Mouse (Mus musculus) embryonic facial prominence, embryonic 14.5 days (tissue): Measurements from ENCODE around the gene Mgat2. TPM values are rescaled to one million over a fixed set of nuclear protein-coding genes. Genes with fewer than 3 reads are reported as not detected.

Source experiments
- ATAC-seq: fragments of 200-750 bp; cut with Nextera tagmentation; 2 replicates; pipeline ENCODE4 v1.8.0; 2017; ENCODE audit warnings: low read depth, moderate number of reproducible peaks, moderate TSS enrichment
- DNase-seq: peaks from one replicate; pipeline ENCODE4 v3.0.0-alpha.2; 2015; ENCODE audit warnings: low spot score
- H3K27ac ChIP-seq: fragments of 300-500 bp; sonication (generic); replicated peaks from 2 replicates; pipeline ENCODE4 v1.5.1; 2014; ENCODE audit warnings: low read depth, mild to moderate bottlenecking, low read length, moderate library complexity
- H3K27me3 ChIP-seq: fragments of 300-500 bp; sonication (generic); replicated peaks from 2 replicates; pipeline ENCODE4 v1.6.1; 2014; ENCODE audit warnings: low read length; ENCODE audit not compliant: control insufficient read depth, insufficient read depth
- H3K36me3 ChIP-seq: fragments of 300-500 bp; sonication (generic); 2 replicates; pipeline ENCODE4 v1.6.1; 2014; ENCODE audit warnings: low read length, mixed read lengths; ENCODE audit not compliant: control insufficient read depth, insufficient read depth
- H3K4me1 ChIP-seq: fragments of 300-500 bp; sonication (generic); 2 replicates; pipeline ENCODE4 v1.6.1; 2014; ENCODE audit warnings: antibody characterized with exemption, low read length; ENCODE audit not compliant: control insufficient read depth, insufficient read depth
- H3K4me2 ChIP-seq: fragments of 300-500 bp; sonication (generic); 2 replicates; pipeline ENCODE4 v1.6.1; 2014; ENCODE audit warnings: low read depth, mild to moderate bottlenecking, low read length, moderate library complexity, mixed read lengths
- H3K4me3 ChIP-seq: fragments of 300-500 bp; sonication (generic); 2 replicates; pipeline ENCODE4 v1.5.1; 2014; ENCODE audit warnings: low read depth, mild to moderate bottlenecking, low read length
- H3K9ac ChIP-seq: fragments of 300-500 bp; sonication (generic); 2 replicates; pipeline ENCODE4 v1.6.1; 2014; ENCODE audit warnings: low read depth, mild to moderate bottlenecking, low read length, moderate library complexity, mixed read lengths
- H3K9me3 ChIP-seq: fragments of 300-500 bp; sonication (generic); 2 replicates; pipeline ENCODE4 v1.6.1; 2016; ENCODE audit warnings: low read length; ENCODE audit not compliant: control insufficient read depth
- WGBS: fragments of 180-500 bp; shearing (Covaris S2); extraction: QIAGEN DNeasy Blood & Tissue Kit; methylation state at CpG from one replicate; pipeline ENCODE4 v1.1.7; 2014; 5-methylcytosine and 5-hydroxymethylcytosine counted together
- polyA plus RNA-seq: library from polyadenylated mRNA; unstranded; fragments of >200 nt; fragmentation: Nextera tagmentation; extraction: Ambion mirVana; gene quantifications from 2 replicates; pipeline ENCODE4 v1.2.1, GENCODE M21; 2014

Gene Mgat2
- polyA plus RNA-seq, 1 experiment from 2014 or later = 66.1 TPM

- ATAC-seq (no peak), DNase-seq (no peak)
- 91% methylated on average over 7 of the region's 7 CpGs for WGBS
Observed at GRCm38 (mm10) chr12:69214393-69214792, 30.4 kb downstream of the Mgat2 start.

DNA sequence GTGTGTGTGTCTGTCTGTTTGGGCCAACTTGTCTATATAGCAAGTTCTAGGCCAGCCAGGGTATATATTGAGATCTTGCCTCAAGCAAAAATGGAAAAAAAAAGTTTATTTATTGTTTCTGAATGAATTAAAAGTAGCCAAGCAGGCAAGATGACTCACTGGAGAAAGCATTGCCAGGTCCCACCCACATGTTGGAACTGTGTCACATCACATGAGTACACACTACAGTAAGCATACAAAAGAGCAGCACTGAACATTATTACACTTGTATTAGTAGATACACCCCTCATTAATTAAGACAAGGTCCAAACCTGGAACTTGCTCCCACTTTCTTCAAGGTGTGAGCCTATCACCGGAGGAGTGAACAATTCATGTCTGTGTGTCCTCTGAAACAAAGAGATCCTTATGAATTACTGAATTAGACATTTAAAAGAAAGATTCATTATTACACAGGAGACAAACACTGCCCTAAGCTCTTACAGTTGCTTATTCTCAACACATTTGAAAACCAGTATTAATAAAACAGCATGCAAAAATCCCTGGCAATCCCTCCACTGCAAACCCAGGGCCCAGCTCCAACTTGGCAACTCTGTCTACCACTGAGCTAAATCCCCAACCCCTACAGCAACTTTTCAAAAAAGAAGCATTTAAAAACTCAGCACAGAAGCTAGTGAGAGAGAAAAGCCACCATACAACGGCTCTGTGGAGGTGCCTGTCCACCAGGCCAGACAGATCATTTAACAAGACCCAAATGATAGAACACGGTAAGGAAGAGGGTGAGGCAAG, 31.2 kb downstream of the Mgat2 start:
- ATAC-seq = no peak
- H3K36me3 ChIP-seq = peaks cover 78% of the 10 kb centered on the region
- no peak overlapping the region for H3K4me2 ChIP-seq
- H3K27ac ChIP-seq = no peak overlapping the region
- no peaks in the 10 kb centered on the region for H3K9me3 ChIP-seq
- no peak overlapping the region for H3K4me3 ChIP-seq
- no peak for DNase-seq
- no peaks in the 10 kb centered on the region for H3K4me1 ChIP-seq
- 69% methylated on average over 3 of the region's 3 CpGs for WGBS
- H3K9ac ChIP-seq = no peak overlapping the region
- no peaks in the 10 kb centered on the region for H3K27me3 ChIP-seq

More at GRCm38 (mm10) chr12:69214393-69214792, 30.4 kb downstream of the Mgat2 start:
- H3K9ac ChIP-seq = no peak overlapping the region
- H3K36me3 ChIP-seq = peaks cover 83% of the 10 kb centered on the region
- no peaks in the 10 kb centered on the region for H3K4me1 ChIP-seq
- no peak overlapping the region for H3K27ac ChIP-seq
- no peaks in the 10 kb centered on the region for H3K9me3 ChIP-seq
- H3K27me3 ChIP-seq = no peaks in the 10 kb centered on the region
- no peak overlapping the region for H3K4me2 ChIP-seq
- H3K4me3 ChIP-seq = no peak overlapping the region

DNA sequence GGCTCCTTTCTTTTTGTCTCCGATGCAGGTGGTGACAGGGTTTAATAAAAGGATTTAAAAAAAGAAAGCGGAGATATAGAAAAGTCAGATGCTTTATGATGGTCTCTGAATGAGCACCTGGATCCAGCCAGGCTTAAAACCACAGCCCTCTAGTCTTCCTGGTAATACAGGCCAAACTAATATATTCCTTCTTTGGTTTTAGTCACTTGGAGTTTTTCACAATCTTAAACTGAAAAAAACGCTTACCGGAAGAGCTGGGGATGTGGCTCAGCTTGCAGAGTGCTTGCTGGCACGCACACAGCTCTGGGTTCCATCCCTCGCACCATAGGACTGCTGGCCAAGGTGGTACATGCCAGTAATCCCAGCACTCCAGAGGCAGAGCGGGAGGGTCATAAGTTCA, 32.6 kb downstream of the Mgat2 start:
- Histone ChIP-seq H3K9ac (no peak overlapping the region), H3K4me3 (no peak overlapping the region), H3K36me3 (peaks cover 77% of the 10 kb centered on the region), H3K4me1 (no peaks in the 10 kb centered on the region), H3K27ac (no peak overlapping the region), H3K27me3 (no peaks in the 10 kb centered on the region), H3K9me3 (no peaks in the 10 kb centered on the region), H3K4me2 (no peak overlapping the region)
- ATAC-seq (no peak), DNase-seq (no peak)
- WGBS = 91% methylated on average over 7 of the region's 7 CpGs

- WGBS = 92% methylated on average over 16 of the region's 19 CpGs
- H3K9me3 ChIP-seq = no peaks in the 10 kb centered on the region
- no peak overlapping the region for H3K4me2 ChIP-seq
- DNase-seq (no peak), ATAC-seq (no peak)
- H3K4me1 ChIP-seq = no peaks in the 10 kb centered on the region
- no peak overlapping the region for H3K9ac ChIP-seq
- H3K36me3 ChIP-seq = peaks cover 47% of the 10 kb centered on the region; the same call in 1 of the 2 replicates
- H3K27me3 ChIP-seq = no peaks in the 10 kb centered on the region
- no peak overlapping the region for H3K27ac ChIP-seq
- H3K4me3 ChIP-seq = no peak overlapping the region
Observed at GRCm38 (mm10) chr12:69220613-69221277, 36.8 kb downstream of the Mgat2 start.

- ATAC-seq (peak; percentile 96), DNase-seq (peak; percentile 93)
- Histone ChIP-seq H3K36me3 (peaks cover 5% of the 10 kb centered on the region; the same call in 1 of the 2 replicates), H3K4me2 (peak within 1 kb of the TSS; percentile 55), H3K9me3 (no peaks in the 10 kb centered on the region), H3K27me3 (no peaks in the 10 kb centered on the region), H3K4me1 (no peaks in the 10 kb centered on the region), H3K9ac (peak within 1 kb of the TSS; percentile 70), H3K4me3 (peak within 1 kb of the TSS; percentile 71), H3K27ac (peak within 1 kb of the TSS; percentile 89)
- WGBS = under 1% methylated on average over 32 of the region's 37 CpGs
Observed at GRCm38 (mm10) chr12:69227776-69228466, 44.0 kb downstream of the Mgat2 start, which contains the start of gene Pole2. Gene Pole2 (minus strand): TSS chr12:69228195.

DNA sequence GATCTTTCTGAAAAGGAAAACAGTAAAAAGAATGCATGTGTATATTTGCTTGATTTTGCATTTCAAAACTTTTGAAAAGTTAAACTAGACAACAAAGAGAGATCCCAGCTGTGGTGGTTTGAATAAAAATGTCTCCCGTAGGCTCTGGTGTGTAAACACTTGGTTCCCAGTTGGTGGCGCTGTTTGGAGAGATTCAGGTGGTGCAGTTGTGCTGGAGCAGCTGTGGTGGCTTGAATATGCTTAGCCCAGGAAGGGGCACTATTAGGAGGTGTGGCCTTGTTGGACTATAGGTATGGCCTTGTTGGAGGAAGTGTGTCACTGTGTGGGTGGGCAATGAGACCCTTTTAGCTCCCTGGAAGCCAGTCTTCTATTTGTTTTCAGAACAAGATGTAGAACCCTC, 45.3 kb downstream of the Mgat2 start:
- Histone ChIP-seq H3K9me3 (no peaks in the 10 kb centered on the region), H3K4me1 (no peaks in the 10 kb centered on the region), H3K36me3 (no peaks in the 10 kb centered on the region), H3K27me3 (no peaks in the 10 kb centered on the region), H3K9ac (no peak overlapping the region), H3K4me3 (no peak overlapping the region), H3K27ac (no peak overlapping the region), H3K4me2 (no peak overlapping the region)
- no peak for ATAC-seq
- no peak for DNase-seq
- WGBS = 82% methylated on average over 2 of the region's 2 CpGs

- DNase-seq (no peak), ATAC-seq (no peak)
- Histone ChIP-seq H3K9me3 (no peaks in the 10 kb centered on the region), H3K36me3 (no peaks in the 10 kb centered on the region), H3K9ac (no peak overlapping the region), H3K4me3 (no peak overlapping the region), H3K27ac (no peak overlapping the region), H3K27me3 (no peaks in the 10 kb centered on the region), H3K4me1 (peaks cover 3% of the 10 kb centered on the region; the same call in 1 of the 2 replicates), H3K4me2 (no peak overlapping the region)
- WGBS = 90% methylated on average over 6 of the region's 6 CpGs
Observed at GRCm38 (mm10) chr12:69235782-69236181, 51.8 kb downstream of the Mgat2 start.
